Mouse (Mus musculus) neural tube, embryonic 15.5 days (tissue): ENCODE results near the gene Dcst2. TPM values are rescaled to one million over a fixed set of nuclear protein-coding genes. Genes with fewer than 3 reads are reported as not detected.

ENCODE experiments used
- ATAC-seq: fragments of 200-750 bp; cut with Nextera tagmentation; 2 replicates; pipeline ENCODE4 v1.8.0; 2017; ENCODE audit warnings: mild to moderate bottlenecking, moderate TSS enrichment, moderate library complexity; ENCODE audit not compliant: low FRiP score
- H3K27ac ChIP-seq: fragments of 300-500 bp; sonication (generic); replicated peaks from 2 replicates; pipeline ENCODE4 v1.5.1; 2015; ENCODE audit warnings: mild to moderate bottlenecking, inconsistent platforms
- H3K27me3 ChIP-seq: fragments of 300-500 bp; sonication (generic); replicated peaks from 2 replicates; pipeline ENCODE4 v1.6.1; 2015; ENCODE audit warnings: inconsistent platforms
- H3K36me3 ChIP-seq: fragments of 300-500 bp; sonication (generic); 2 replicates; pipeline ENCODE4 v1.6.1; 2015; ENCODE audit warnings: inconsistent platforms
- H3K4me1 ChIP-seq: fragments of 300-500 bp; sonication (generic); 2 replicates; pipeline ENCODE4 v1.6.1; 2015; ENCODE audit warnings: inconsistent platforms
- H3K4me2 ChIP-seq: fragments of 300-500 bp; sonication (generic); 2 replicates; pipeline ENCODE4 v1.6.1; 2015; ENCODE audit warnings: inconsistent platforms, mild to moderate bottlenecking, moderate library complexity
- H3K4me3 ChIP-seq: fragments of 300-500 bp; sonication (generic); replicated peaks from 2 replicates; pipeline ENCODE4 v1.5.1; 2015; ENCODE audit warnings: mild to moderate bottlenecking, inconsistent platforms
- H3K9ac ChIP-seq: fragments of 300-500 bp; sonication (generic); replicated peaks from 2 replicates; pipeline ENCODE4 v1.6.1; 2015; ENCODE audit warnings: mild to moderate bottlenecking, inconsistent platforms
- H3K9me3 ChIP-seq: fragments of 300-500 bp; sonication (generic); replicated peaks from 2 replicates; pipeline ENCODE4 v1.6.1; 2016; ENCODE audit warnings: inconsistent platforms
- WGBS: fragments of 180-500 bp; shearing (Covaris S2); methylation state at CpG from one replicate; pipeline ENCODE4 v1.1.7; 2015; ENCODE audit warnings: mixed read lengths; 5-methylcytosine and 5-hydroxymethylcytosine counted together
- polyA plus RNA-seq: library from polyadenylated mRNA; unstranded; fragments of >200 nt; fragmentation: Nextera tagmentation; extraction: Ambion mirVana; gene quantifications from 2 replicates; pipeline ENCODE4 v1.2.1, GENCODE M21; 2015

The Dcst2 gene
- polyA plus RNA-seq, 1 experiment from 2014 or later: 0.26 TPM

DNA sequence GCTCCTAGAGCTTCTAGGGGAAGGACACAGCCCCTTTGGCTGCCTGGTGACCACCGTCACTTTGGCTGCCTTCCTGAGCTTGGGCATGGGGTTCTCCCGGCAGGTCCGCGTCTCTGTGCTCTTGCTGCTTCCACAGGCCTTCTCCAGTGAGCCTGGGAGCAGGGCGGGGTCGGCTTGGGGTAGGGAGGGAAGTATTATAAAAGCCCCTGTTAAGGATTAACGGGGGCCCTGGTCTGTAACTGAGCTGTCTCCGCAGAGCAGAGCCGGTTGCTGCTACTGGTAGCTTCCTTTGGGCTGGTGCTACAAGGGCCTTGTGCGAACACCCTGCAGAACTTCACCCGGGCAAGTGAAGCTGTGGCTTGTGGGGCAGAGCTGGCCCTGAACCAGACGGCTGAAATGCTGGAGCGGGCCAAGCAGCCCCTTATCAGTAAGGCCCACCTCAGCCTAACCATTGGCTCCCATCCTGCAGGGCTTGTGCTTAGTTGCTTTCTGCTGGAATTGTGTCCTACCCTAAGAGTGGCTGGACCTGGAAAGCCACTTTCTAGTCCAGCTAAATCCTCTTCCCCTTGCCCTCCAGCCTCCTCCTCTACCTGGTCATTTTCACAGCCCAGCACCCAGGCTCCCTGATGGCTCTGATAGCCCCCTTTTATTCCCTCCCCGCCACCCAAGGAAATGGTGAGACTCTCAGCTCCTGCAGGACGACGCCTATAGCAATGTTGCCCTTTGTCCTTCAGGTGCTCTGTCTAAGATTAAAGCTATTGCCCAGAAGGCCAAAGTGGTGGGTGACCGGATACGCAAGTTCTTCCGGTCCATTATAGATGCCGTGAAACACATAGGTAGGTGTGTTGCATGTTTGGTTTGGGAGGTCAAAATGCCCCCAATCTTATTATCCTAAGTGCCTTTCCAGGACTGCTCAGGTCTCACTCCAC, 4.0 kb downstream of the Dcst2 start:
- Histone ChIP-seq H3K27me3 (no peaks in the 10 kb centered on the region), H3K4me3 (no peak overlapping the region), H3K9me3 (no peaks in the 10 kb centered on the region), H3K4me2 (no peak overlapping the region), H3K4me1 (no peaks in the 10 kb centered on the region), H3K9ac (no peak overlapping the region), H3K27ac (no peak overlapping the region), H3K36me3 (no peaks in the 10 kb centered on the region)
- WGBS: 69% methylated on average over 20 of the region's 20 CpGs
- ATAC-seq: no peak

DNA sequence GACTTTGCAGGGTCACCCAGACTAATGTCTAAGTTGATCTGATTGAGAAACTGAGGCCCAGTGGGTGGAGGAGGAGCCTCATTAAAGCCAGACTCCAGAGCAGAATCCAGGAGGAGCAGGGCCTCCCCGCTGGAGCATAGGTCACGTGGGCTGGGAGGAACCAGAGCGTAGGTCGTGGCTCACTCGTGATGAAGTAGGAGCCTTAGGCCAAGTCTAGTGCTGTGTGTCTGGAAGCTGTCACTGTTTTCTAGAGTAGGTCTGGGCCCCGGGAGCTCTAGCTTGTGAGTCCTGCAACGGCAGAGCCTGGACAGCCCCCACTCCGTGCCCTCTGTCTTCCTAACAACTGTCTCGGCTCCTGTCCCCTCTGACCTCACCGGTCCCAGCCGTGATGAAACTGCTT, 5.6 kb downstream of the Dcst2 start:
- 71% methylated on average over 11 of the region's 11 CpGs for WGBS
- Histone ChIP-seq H3K9me3 (no peaks in the 10 kb centered on the region), H3K27me3 (no peaks in the 10 kb centered on the region), H3K9ac (no peak overlapping the region), H3K4me1 (no peaks in the 10 kb centered on the region), H3K4me2 (no peak overlapping the region), H3K36me3 (no peaks in the 10 kb centered on the region), H3K4me3 (no peak overlapping the region), H3K27ac (no peak overlapping the region)
- ATAC-seq: no peak

DNA sequence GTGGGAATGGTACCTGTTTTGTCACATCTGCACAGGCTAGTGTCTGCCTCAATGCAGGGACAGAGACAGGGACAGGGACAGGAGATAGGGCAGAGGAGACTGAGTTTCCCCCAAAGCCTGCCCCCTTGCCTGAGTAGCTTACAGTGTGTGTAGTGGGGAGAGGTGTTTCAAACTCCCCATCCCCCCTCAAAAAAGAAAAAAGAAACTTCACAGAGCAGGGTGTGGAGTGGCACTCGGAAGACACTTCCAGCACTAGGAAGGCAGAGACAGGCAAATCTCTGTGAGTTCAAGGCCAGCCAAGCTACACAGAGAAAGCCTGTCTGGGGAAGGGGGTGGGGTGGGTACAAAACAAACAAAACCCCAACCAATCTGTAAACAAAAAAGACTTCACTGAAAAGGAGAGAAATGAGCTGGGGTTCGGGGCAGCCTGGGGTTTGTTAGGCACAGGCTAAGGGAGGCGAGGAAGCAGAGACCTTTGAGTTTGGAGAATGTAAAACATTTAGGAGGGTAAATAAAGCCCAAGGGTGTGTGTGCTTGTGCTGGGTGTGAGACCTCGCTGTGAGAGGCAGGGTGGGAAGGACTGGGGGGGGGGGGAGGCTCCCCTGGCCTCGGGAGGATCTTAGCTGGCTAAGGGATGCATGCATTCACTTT, 11.9 kb downstream of the Dcst2 start:
- no peak overlapping the region for H3K4me3 ChIP-seq

DNA sequence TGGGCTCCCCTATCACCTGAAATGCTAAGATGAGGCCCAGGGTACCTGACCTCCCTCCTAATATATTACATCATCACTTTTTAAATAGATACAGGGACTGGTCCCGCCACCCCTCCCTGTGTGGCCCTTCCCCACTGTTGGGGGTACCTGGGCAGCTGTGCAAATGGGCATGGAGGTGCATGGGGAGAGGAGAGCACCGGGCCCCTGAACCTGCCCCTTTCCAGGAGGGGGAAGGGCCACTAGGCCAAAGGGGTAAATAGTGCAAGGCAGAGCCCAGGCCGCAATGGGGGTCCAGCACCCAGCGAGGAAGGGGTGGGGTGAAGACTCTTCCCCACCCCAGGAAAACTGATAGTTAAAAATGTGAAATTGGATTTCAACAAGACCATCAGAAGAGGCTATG, 16.1 kb downstream of the Dcst2 start:
- 0 out of 2 replicates have a peak, but pooled peaks have one; percentile 1 for ATAC-seq
- 86% methylated on average over 4 of the region's 4 CpGs for WGBS
- Histone ChIP-seq H3K4me3 (peak overlapping the region; percentile 46; the same call in 1 of the 2 replicates), H3K4me1 (peaks cover 13% of the 10 kb centered on the region), H3K9ac (no peak overlapping the region), H3K27ac (no peak overlapping the region), H3K27me3 (no peaks in the 10 kb centered on the region), H3K36me3 (no peaks in the 10 kb centered on the region), H3K9me3 (no peaks in the 10 kb centered on the region), H3K4me2 (peak overlapping the region; percentile 79)

More for the DNA sequence above, 11.9 kb downstream of the Dcst2 start:
- Histone ChIP-seq H3K4me2 (no peak overlapping the region), H3K4me1 (peaks cover 9% of the 10 kb centered on the region), H3K27ac (no peak overlapping the region), H3K9me3 (no peaks in the 10 kb centered on the region), H3K27me3 (no peaks in the 10 kb centered on the region), H3K9ac (no peak overlapping the region), H3K36me3 (no peaks in the 10 kb centered on the region)
- 47% methylated on average over 5 of the region's 5 CpGs for WGBS
- no peak for ATAC-seq

DNA sequence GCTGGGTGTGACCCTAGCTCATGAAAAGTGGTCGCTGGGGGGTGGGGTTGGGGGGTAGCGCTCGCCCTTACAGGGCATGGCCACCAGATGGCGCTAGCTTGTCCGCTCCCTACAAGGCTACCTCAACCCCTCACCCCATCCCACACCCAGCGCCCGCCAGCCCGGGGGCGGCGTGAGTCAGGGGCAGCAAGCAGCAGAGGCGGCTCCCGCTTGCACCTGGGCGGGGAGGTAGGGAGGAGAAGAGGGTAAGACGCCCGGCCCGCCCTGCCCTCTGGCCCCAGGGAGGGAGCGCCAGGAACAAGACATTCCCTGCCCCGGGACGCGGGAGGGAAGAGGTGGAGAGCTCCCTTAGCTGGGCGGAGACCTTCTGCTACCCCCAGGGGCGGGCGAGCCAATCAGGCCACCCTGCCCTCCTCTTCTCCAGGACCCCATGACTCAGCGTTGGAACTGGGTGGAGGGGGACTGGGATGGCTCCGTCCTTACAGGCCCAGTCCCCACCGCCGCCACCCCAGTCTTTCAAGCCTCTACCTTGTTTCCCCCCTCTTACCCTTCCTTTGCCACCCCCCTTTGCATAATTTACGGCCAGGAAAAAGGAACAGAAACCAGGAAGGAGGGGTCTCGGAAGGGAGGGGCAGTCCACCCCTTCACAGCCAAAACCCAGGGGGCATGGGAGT, 16.8 kb downstream of the Dcst2 start:
- ATAC-seq: peak; percentile 89
- peak overlapping the region; percentile 53 for H3K9ac ChIP-seq
- H3K4me2 ChIP-seq: peak overlapping the region; percentile 79
- no peaks in the 10 kb centered on the region for H3K36me3 ChIP-seq
- peak overlapping the region; percentile 46 for H3K4me3 ChIP-seq
- 1% methylated on average over 29 of the region's 29 CpGs for WGBS
- H3K9me3 ChIP-seq: no peaks in the 10 kb centered on the region
- H3K27ac ChIP-seq: 0 out of 2 replicates have a peak overlapping the region, but pooled peaks have one; percentile 1
- no peaks in the 10 kb centered on the region for H3K27me3 ChIP-seq
- H3K4me1 ChIP-seq: peaks cover 13% of the 10 kb centered on the region

DNA sequence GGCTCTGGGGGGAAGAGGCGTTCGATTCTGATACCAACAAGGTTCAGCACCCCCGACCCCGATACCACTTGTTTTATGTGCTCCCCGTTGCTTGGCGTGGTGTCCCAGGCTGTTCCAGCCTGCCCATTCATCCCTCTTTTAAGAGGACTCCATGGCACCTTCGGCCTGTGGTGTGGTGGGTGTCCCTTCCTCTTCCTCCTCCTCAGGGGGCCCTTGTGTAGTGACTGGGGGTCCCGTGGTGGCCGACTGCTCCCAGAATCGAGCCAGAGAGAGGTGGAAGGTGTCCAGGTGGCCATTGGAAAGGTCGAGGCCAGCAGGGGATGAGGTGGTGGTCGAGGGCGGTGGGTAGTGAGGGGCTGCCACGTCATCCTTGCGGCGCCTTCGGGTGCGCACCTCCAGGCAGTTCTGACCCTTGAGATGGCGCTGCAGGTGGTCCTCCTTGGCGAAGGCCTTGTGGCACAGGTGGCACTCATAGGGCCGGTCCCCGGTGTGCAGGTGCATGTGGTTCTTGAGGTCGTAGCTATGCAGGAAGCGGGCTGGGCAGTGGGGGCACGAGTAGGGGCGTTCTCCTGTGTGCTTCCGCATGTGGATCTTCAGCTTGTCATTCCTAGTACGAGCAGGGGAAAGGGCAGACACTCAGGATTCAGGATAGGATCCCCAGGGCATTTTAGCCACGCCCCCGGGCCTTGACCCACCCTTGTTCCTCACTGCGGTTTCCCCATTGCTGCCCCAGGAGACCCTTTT, 17.8 kb downstream of the Dcst2 start:
- Histone ChIP-seq H3K4me2 (peak overlapping the region; percentile 79), H3K27me3 (no peaks in the 10 kb centered on the region), H3K4me3 (no peak overlapping the region), H3K9ac (no peak overlapping the region), H3K4me1 (peaks cover 13% of the 10 kb centered on the region), H3K9me3 (no peaks in the 10 kb centered on the region), H3K36me3 (no peaks in the 10 kb centered on the region), H3K27ac (no peak overlapping the region)
- 91% methylated on average over 31 of the region's 31 CpGs for WGBS
- ATAC-seq: no peak

DNA sequence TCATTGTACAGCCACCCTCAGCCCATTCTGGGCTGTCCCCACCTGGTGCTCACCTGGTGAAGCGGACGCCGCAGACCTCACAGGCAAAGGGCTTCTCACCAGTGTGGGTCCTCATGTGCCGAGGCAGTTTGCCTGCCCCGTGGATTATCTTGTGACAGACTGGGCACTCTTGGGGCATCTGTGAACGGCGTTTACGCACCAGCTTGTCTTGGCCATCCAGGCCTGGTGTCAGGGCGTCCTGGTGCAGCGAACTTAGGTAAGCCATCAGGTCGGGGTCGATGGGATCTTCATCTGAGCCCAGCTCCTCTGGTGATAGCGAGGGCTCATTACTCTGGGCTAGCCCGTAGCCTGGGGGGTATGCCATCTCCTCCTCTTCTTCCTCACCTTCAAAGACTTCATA, 18.5 kb downstream of the Dcst2 start:
- WGBS: 94% methylated on average over 14 of the region's 14 CpGs
- H3K9me3 ChIP-seq: no peaks in the 10 kb centered on the region
- ATAC-seq: no peak

DNA sequence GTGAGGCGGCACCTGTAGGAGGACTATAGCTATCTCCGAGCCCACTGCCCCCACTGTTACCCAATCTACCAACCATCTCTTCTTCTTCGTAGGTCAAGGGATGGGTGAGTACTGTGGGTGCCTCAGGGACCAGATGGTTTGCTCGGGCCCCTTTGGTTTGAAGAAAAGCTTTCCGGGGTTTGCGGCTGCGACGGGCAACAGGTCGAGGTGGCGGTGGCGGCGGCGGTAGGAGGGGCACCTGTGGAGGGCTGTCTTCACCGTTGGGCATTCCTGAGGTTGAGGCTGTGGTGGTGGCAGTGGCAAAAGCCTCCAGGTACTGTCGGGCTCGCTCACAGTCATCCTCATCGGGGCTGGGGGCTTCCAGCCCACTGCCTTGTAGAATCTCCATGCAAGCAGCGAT, 18.9 kb downstream of the Dcst2 start:
- no peak for ATAC-seq

More for the DNA sequence above, 18.5 kb downstream of the Dcst2 start:
- H3K4me2 ChIP-seq: no peak overlapping the region
- H3K27ac ChIP-seq: no peak overlapping the region
- no peak overlapping the region for H3K4me3 ChIP-seq
- no peak overlapping the region for H3K9ac ChIP-seq
- no peaks in the 10 kb centered on the region for H3K36me3 ChIP-seq
- H3K4me1 ChIP-seq: peaks cover 13% of the 10 kb centered on the region
- no peaks in the 10 kb centered on the region for H3K27me3 ChIP-seq

DNA sequence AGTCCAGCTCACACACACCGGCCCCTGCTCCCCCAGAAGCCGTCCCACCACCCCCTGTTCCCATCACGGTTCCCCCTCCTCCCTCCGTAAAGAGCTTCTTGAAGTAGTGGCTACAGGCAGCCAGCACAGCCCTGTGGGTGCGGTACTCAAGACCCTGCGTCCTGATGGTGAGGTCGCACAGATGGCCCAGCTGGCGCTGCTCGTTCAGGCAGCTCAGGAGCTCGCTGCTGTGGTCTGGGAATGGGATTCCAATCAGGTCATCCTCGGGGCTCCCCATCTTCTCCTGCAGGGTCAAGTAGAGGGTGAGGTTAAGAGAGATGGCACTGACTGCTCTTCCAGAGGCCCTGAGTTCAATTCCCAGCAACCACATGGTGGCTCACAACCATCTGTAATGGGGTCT, 19.5 kb downstream of the Dcst2 start:
- ATAC-seq: no peak
- Histone ChIP-seq H3K4me2 (no peak overlapping the region), H3K4me3 (no peak overlapping the region), H3K4me1 (peaks cover 13% of the 10 kb centered on the region), H3K27me3 (no peaks in the 10 kb centered on the region), H3K9me3 (no peaks in the 10 kb centered on the region), H3K36me3 (no peaks in the 10 kb centered on the region), H3K9ac (no peak overlapping the region), H3K27ac (no peak overlapping the region)
- 81% methylated on average over 11 of the region's 11 CpGs for WGBS

More for the DNA sequence above, 18.9 kb downstream of the Dcst2 start:
- no peak overlapping the region for H3K9ac ChIP-seq
- 95% methylated on average over 18 of the region's 18 CpGs for WGBS
- H3K36me3 ChIP-seq: no peaks in the 10 kb centered on the region
- H3K4me3 ChIP-seq: no peak overlapping the region
- no peaks in the 10 kb centered on the region for H3K9me3 ChIP-seq
- no peak overlapping the region for H3K27ac ChIP-seq
- no peaks in the 10 kb centered on the region for H3K27me3 ChIP-seq
- peaks cover 13% of the 10 kb centered on the region for H3K4me1 ChIP-seq
- H3K4me2 ChIP-seq: no peak overlapping the region

DNA sequence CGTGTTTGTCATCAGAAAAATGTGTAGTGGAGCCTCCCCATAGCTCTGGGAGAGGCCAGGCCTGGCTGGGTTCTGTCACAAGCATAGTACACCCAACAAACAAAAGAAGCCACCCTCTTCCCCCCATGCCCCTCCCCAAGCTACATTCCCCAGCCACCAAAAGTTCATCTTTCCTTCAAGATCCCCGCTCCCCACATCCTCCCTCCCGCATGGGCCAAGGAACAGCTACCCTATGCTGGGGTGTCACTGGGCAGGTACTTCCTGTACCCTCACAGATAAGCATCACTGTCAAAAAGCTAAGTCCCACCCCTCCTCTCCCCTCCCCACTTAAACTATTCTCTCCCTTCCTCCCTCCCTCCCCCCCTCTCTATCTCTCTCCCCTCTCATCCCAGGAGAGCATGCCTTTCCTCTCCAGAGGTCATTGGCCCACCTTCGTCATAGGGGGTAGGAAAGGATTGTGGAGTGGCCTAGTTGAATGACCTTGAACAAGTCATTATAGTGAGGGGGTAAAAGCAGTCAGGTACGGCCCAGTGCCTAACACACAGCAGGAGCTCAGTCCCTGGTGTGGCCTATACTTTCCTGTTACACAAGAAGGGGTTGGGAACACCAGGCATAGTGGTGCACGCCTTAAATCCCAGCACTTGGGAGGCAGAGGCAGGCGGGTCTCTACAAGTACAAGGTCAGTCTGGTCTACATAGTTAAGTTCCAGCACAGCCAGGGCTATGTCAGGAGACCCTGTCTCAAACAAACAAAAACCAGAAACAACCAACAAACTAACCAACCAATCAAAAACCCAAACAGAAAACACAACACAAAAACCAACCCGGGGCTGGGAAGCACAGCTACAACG, 20.5 kb downstream of the Dcst2 start:
- no peak for ATAC-seq

More for the DNA sequence above, 20.5 kb downstream of the Dcst2 start:
- Histone ChIP-seq H3K4me2 (no peak overlapping the region), H3K9ac (no peak overlapping the region), H3K9me3 (no peaks in the 10 kb centered on the region), H3K4me1 (peaks cover 14% of the 10 kb centered on the region), H3K27me3 (no peaks in the 10 kb centered on the region), H3K4me3 (no peak overlapping the region), H3K27ac (no peak overlapping the region), H3K36me3 (no peaks in the 10 kb centered on the region)
- 88% methylated on average over 9 of the region's 9 CpGs for WGBS
